Mouse (Mus musculus): Measurements from ENCODE around the gene Plscr4. TPM values are rescaled to one million over a fixed set of nuclear protein-coding genes. Genes with fewer than 3 reads are reported as not detected.

Gene Plscr4
- polyA plus RNA-seq, 1 experiment from 2014 or later = 8.4 TPM

- Histone ChIP-seq H3K9ac (ENCODE audit: low read depth, low read length) (no peak overlapping the region), H3K36me3 (ENCODE audit: insufficient read depth, low read length) (no peaks in the 10 kb centered on the region), H3K4me3 (replicated peaks; ENCODE audit: low read depth, low read length) (no peak overlapping the region), H3K27ac (no peak overlapping the region), H3K27me3 (ENCODE audit: insufficient read depth, low read length) (no peaks in the 10 kb centered on the region), H3K9me3 (replicated peaks; ENCODE audit: low read length) (no peaks in the 10 kb centered on the region), H3K4me2 (ENCODE audit: low read length) (no peak overlapping the region), H3K4me1 (replicated peaks; ENCODE audit: insufficient read depth, low read length) (no peaks in the 10 kb centered on the region)
- no peak for DNase-seq (ENCODE audit: low spot score)
- ATAC-seq (replicated peaks; ENCODE audit: low FRiP score, low read depth) = no peak
- TF ChIP-seq CTCF (IDR thresholded peaks at IDR 0.05; ENCODE audit: low read depth) = no peak
- WGBS = 71% methylated on average over 3 of the region's 3 CpGs
Observed at GRCm38 (mm10) chr9:92530055-92530454, 72.9 kb downstream of the Plscr4 start.

- Histone ChIP-seq H3K4me3 (replicated peaks; ENCODE audit: low read depth, low read length) (no peak overlapping the region), H3K27ac (no peak overlapping the region), H3K27me3 (ENCODE audit: insufficient read depth, low read length) (no peaks in the 10 kb centered on the region), H3K9me3 (replicated peaks; ENCODE audit: low read length) (no peaks in the 10 kb centered on the region), H3K9ac (ENCODE audit: low read depth, low read length) (no peak overlapping the region), H3K36me3 (ENCODE audit: insufficient read depth, low read length) (no peaks in the 10 kb centered on the region), H3K4me2 (ENCODE audit: low read length) (no peak overlapping the region), H3K4me1 (replicated peaks; ENCODE audit: insufficient read depth, low read length) (no peaks in the 10 kb centered on the region)
- ATAC-seq (replicated peaks; ENCODE audit: low FRiP score, low read depth) (no peak), DNase-seq (ENCODE audit: low spot score) (no peak)
- 67% methylated on average over 6 of the region's 6 CpGs for WGBS
- TF ChIP-seq CTCF (IDR thresholded peaks at IDR 0.05; ENCODE audit: low read depth) = no peak
Observed at GRCm38 (mm10) chr9:92537735-92538134, 80.6 kb downstream of the Plscr4 start.

GRCm38 (mm10) chr9:92538216-92538615, 81.0 kb downstream of the Plscr4 start:
- no peak overlapping the region for H3K27ac ChIP-seq
- DNase-seq (ENCODE audit: low spot score) (no peak), ATAC-seq (replicated peaks; ENCODE audit: low FRiP score, low read depth) (no peak)
- H3K36me3 ChIP-seq (ENCODE audit: insufficient read depth, low read length) = no peaks in the 10 kb centered on the region
- no peak for TF ChIP-seq CTCF (IDR thresholded peaks at IDR 0.05; ENCODE audit: low read depth)
- H3K4me1 ChIP-seq (replicated peaks; ENCODE audit: insufficient read depth, low read length) = no peaks in the 10 kb centered on the region; the same call in 1 of the 2 replicates
- 63% methylated on average over 6 of the region's 6 CpGs for WGBS
- no peak overlapping the region for H3K4me3 ChIP-seq (replicated peaks; ENCODE audit: low read depth, low read length)
- H3K9ac ChIP-seq (ENCODE audit: low read depth, low read length) = no peak overlapping the region
- H3K4me2 ChIP-seq (ENCODE audit: low read length) = no peak overlapping the region
- H3K9me3 ChIP-seq (replicated peaks; ENCODE audit: low read length) = no peaks in the 10 kb centered on the region
- no peaks in the 10 kb centered on the region for H3K27me3 ChIP-seq (ENCODE audit: insufficient read depth, low read length)

Other genes with a start within 250 kb of the Plscr4 start
- 108 TPM in 2 replicates for gene Plscr1, start 207.6 kb upstream of the Plscr4 start, polyA plus RNA-seq (2015; fragmentation: Nextera tagmentation; extraction: Ambion mirVana)
- 131 and 134 TPM in 2 replicates for gene Plscr2, start 181.8 kb upstream of the Plscr4 start, polyA plus RNA-seq (2015; fragmentation: Nextera tagmentation; extraction: Ambion mirVana)
- 0.30 TPM in 1 of 2 replicates, not detected in the other for gene 1700057G04Rik, start 148.0 kb upstream of the Plscr4 start, polyA plus RNA-seq (2015; fragmentation: Nextera tagmentation; extraction: Ambion mirVana)
- gene Plod2, start 84.8 kb downstream of the Plscr4 start, polyA plus RNA-seq (2015; fragmentation: Nextera tagmentation; extraction: Ambion mirVana) = 37.1 and 38.7 TPM in 2 replicates

Measured in kidney, postnatal 0 days (tissue).